Mouse (Mus musculus) 416B (cell line): ENCODE measurements around the gene Trim14.

ENCODE experiments used
- DNase-seq: peaks from one replicate; pipeline ENCODE4 v3.0.0; 2011; ENCODE audit warnings: low read depth

The Trim14 gene

GRCm38 (mm10) chr4:46475101-46475500 lies 60.8 kb downstream of the Trim14 start:
- no peak for DNase-seq

GRCm38 (mm10) chr4:46465740-46466139 lies 70.2 kb downstream of the Trim14 start:
- DNase-seq, result no peak

GRCm38 (mm10) chr4:46463130-46463830 lies 72.7 kb downstream of the Trim14 start:
- peak; percentile 75 for DNase-seq

GRCm38 (mm10) chr4:46458411-46458810 lies 77.5 kb downstream of the Trim14 start:
- peak; percentile 62 for DNase-seq

- peak; percentile 62 for DNase-seq
Observed at GRCm38 (mm10) chr4:46457186-46457585, 78.8 kb downstream of the Trim14 start.

GRCm38 (mm10) chr4:46456762-46457161 lies 79.2 kb downstream of the Trim14 start:
- DNase-seq, result no peak

- DNase-seq, result peak; percentile 52
Observed at GRCm38 (mm10) chr4:46454097-46454864, 81.7 kb downstream of the Trim14 start.

- peak; percentile 47 for DNase-seq
Observed at GRCm38 (mm10) chr4:46452855-46453719, 82.9 kb downstream of the Trim14 start.

- peak; percentile 90 for DNase-seq
Observed at GRCm38 (mm10) chr4:46452481-46452850, 83.5 kb downstream of the Trim14 start.

GRCm38 (mm10) chr4:46451758-46452480 lies 84.0 kb downstream of the Trim14 start:
- peak; percentile 72 for DNase-seq

- peak; percentile 58 for DNase-seq
Observed at GRCm38 (mm10) chr4:46451240-46451757, 84.6 kb downstream of the Trim14 start.

GRCm38 (mm10) chr4:46450519-46451131 lies 85.3 kb downstream of the Trim14 start, which contains the start of gene Anp32b:
Anp32b (plus strand) TSS chr4:46450902.
- DNase-seq, result peak; percentile 95

- no peak for DNase-seq
Observed at GRCm38 (mm10) chr4:46450020-46450518, 85.9 kb downstream of the Trim14 start.

GRCm38 (mm10) chr4:46448886-46449285 lies 87.1 kb downstream of the Trim14 start:
- no peak for DNase-seq

GRCm38 (mm10) chr4:46447461-46447860 lies 88.5 kb downstream of the Trim14 start:
- peak; percentile 40 for DNase-seq

GRCm38 (mm10) chr4:46445237-46445945 lies 90.5 kb downstream of the Trim14 start:
- DNase-seq, result no peak
